Mouse (Mus musculus): ENCODE data around the gene Jakmip3. TPM values are rescaled to one million over a fixed set of nuclear protein-coding genes. Genes with fewer than 3 reads are reported as not detected.

The Jakmip3 gene
- 0.66 and 0.68 TPM in 2 replicates for polyA plus RNA-seq (2016; fragmentation: Nextera tagmentation; extraction: Ambion mirVana)

DNA sequence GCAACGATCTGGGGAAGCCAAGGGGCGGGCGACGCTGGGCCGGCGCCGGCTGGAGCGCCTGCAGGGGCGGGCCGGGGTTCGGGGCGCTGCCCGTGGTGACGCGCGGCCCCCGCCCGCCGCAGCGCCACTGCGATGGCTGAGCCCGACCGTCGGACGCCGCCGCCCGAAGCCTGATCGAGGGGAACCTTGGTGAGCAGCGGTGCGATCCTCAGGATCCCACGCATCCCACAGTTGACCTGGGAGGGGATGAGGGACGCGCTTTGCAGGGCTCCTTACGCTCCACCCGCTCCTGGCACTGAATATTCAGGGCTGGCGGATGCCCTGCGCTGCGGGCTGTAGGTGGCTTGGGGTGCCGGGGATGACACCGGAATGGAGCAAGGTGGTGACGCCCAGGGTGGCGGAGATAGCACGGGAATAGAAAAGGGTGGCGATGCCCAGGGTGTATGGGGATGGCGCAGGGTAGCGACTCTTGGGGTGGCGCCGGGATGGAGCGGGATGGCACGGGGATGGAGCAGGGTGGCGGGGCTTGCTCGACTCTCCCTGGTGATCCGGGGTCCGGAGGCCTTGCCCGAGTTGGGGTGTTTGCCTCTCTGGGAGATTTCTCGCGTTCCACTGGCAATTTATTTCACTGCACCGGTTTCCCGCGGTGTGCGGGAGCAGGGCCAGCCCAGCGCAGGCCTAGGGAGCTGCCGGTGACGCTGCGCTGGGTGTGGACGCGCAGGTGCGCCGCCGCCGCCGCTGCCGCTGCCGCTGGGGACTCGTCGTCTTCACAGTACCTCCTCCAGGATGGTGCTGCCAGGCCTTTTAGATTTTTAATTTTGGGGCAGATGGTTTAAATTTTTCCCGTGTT, at the start of gene Jakmip3:
Gene Jakmip3, plus strand, starts transcription at position 119 of the 850 bp plus-strand sequence.
- 1% methylated on average over 78 of the region's 78 CpGs for whole genome bisulfite sequencing
- ATAC-seq (ENCODE audit: insufficient number of reproducible peaks, insufficient read depth, low FRiP score, low TSS enrichment, low read depth), result no peak

DNA sequence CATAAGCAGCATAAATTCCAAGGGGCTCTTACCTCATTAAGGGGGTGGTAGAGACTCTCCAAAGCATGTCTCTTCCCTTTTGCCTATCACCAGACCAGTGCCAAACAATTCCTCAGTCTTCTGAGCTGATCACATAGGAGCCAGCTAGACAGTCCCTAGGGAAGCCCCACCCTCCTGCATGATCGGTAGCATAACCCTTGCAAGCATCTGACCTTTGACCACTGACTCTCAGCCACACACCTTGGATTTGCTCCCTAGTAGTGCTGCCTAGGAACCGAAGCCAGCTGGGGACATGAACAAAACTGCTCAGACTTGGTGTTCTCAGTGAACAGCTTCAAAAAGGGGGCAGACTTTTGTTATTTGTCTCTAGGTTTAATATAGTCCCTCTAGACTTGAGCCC, 42.4 kb upstream of the Jakmip3 start:
- Histone ChIP-seq H3K27me3 (no peaks in the 10 kb centered on the region), H3K4me1 (replicated peaks) (no peaks in the 10 kb centered on the region), H3K9ac (replicated peaks) (no peak overlapping the region), H3K4me3 (replicated peaks) (no peak overlapping the region), H3K9me3 (no peaks in the 10 kb centered on the region), H3K4me2 (no peak overlapping the region), H3K36me3 (peaks cover 54% of the 10 kb centered on the region), H3K27ac (no peak overlapping the region)
- no peak for ATAC-seq (ENCODE audit: insufficient number of reproducible peaks, insufficient read depth, low FRiP score, low TSS enrichment, low read depth)
- WGBS, result 70% methylated on average over 2 of the region's 2 CpGs

More for the DNA sequence above, at the start of gene Jakmip3:
- peak within 1 kb of the TSS; percentile 45; the same call in 1 of the 2 replicates for H3K9ac ChIP-seq (replicated peaks)
- no peak within 1 kb of the TSS for H3K27ac ChIP-seq
- H3K36me3 ChIP-seq, result no peaks in the 10 kb centered on the region
- H3K4me2 ChIP-seq, result peak within 1 kb of the TSS; percentile 83
- peaks cover 6% of the 10 kb centered on the region; the same call in 1 of the 2 replicates for H3K9me3 ChIP-seq
- peaks cover 85% of the 10 kb centered on the region for H3K27me3 ChIP-seq
- peak within 1 kb of the TSS; percentile 46 for H3K4me3 ChIP-seq (replicated peaks)
- peaks cover 14% of the 10 kb centered on the region for H3K4me1 ChIP-seq (replicated peaks)

DNA sequence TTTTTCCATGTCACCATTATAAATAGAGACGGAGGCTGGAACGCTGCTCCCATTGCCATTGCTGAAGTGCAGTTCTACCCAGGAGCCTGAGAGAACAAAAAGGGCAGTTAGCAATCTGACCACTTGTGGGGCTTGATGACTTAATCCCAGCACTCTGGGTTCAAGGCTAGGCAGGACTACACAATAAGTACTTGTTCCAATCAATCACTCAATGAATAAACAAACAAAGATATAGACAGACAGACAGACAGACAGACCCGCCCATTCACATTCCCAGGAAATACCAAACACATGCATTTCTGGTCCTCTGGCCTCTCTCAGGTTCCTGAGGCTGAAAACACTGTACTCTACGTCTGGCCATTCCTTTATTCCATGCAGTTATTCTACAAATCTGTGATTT, 41.8 kb upstream of the Jakmip3 start:
- no peak overlapping the region for H3K9ac ChIP-seq (replicated peaks)
- no peaks in the 10 kb centered on the region for H3K4me1 ChIP-seq (replicated peaks)
- peaks cover 49% of the 10 kb centered on the region for H3K36me3 ChIP-seq
- ATAC-seq (ENCODE audit: insufficient number of reproducible peaks, insufficient read depth, low FRiP score, low TSS enrichment, low read depth), result no peak
- 86% methylated on average over 4 of the region's 4 CpGs for WGBS
- H3K27ac ChIP-seq, result no peak overlapping the region
- no peaks in the 10 kb centered on the region for H3K9me3 ChIP-seq
- H3K27me3 ChIP-seq, result no peaks in the 10 kb centered on the region
- H3K4me2 ChIP-seq, result no peak overlapping the region
- no peak overlapping the region for H3K4me3 ChIP-seq (replicated peaks)

DNA sequence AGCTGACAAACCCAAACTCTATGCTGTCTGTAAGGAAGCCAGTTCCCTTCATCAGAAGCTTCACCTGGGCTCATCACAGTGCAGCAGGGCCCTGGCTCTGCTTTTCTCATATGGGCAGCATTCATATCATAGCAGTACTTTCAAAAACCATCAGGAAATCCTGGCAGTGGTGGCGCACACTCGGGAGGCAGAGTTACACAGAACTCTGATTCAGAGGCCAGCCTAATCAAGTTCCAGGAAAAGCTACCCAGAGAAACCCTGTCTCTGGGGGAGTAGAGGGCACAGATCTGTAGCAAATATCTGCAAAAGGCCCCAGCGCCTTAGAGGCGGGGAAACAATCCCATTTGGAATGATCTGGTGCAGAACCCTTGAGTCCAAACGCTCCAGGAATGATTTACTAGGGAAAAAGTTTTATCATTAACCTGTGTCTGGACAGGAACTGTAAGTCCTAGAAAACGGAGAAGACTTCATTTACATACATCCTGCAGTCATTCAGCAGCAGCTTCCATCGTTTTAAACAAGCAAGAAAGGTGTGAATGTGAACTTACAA, 36.6 kb upstream of the Jakmip3 start:
- H3K4me1 ChIP-seq (replicated peaks), result peaks cover 28% of the 10 kb centered on the region
- H3K27ac ChIP-seq, result no peak overlapping the region
- H3K4me3 ChIP-seq (replicated peaks), result no peak overlapping the region
- H3K9ac ChIP-seq (replicated peaks), result no peak overlapping the region
- no peak overlapping the region for H3K4me2 ChIP-seq
- 74% methylated on average over 7 of the region's 7 CpGs for WGBS
- H3K9me3 ChIP-seq, result no peaks in the 10 kb centered on the region
- H3K27me3 ChIP-seq, result no peaks in the 10 kb centered on the region
- peaks cover 8% of the 10 kb centered on the region for H3K36me3 ChIP-seq
- ATAC-seq (ENCODE audit: insufficient number of reproducible peaks, insufficient read depth, low FRiP score, low TSS enrichment, low read depth), result no peak

DNA sequence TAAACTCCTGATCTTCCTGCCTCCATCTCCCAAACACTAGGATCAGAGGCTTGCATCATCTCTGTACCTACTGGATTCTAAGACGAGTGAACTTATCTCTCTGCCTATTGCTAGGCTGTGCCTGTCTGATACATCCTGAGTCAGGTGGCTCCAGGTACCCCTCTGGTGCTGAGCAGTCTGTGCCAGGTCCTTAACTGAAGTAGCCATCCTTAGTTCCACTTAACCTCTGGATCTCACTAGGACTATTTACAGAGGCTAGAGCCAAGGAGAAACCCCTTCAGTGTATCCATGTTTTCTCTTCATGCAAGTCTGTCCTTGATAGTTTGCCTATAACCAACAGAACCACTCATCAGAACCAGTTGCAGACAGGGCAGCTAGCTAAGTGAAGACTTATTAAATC, 34.1 kb upstream of the Jakmip3 start:
- Histone ChIP-seq H3K9ac (replicated peaks) (0 out of 2 replicates have a peak overlapping the region, but pooled peaks have one; percentile 18), H3K4me3 (replicated peaks) (peak overlapping the region; percentile 23; the same call in 1 of the 2 replicates), H3K36me3 (peaks cover 4% of the 10 kb centered on the region; the same call in 1 of the 2 replicates), H3K4me2 (peak overlapping the region; percentile 66), H3K9me3 (no peaks in the 10 kb centered on the region), H3K27me3 (no peaks in the 10 kb centered on the region), H3K27ac (0 out of 2 replicates have a peak overlapping the region, but pooled peaks have one; percentile 4), H3K4me1 (replicated peaks) (peaks cover 33% of the 10 kb centered on the region)
- 89% methylated on average over 1 of the region's 1 CpGs for WGBS
- ATAC-seq (ENCODE audit: insufficient number of reproducible peaks, insufficient read depth, low FRiP score, low TSS enrichment, low read depth), result no peak

DNA sequence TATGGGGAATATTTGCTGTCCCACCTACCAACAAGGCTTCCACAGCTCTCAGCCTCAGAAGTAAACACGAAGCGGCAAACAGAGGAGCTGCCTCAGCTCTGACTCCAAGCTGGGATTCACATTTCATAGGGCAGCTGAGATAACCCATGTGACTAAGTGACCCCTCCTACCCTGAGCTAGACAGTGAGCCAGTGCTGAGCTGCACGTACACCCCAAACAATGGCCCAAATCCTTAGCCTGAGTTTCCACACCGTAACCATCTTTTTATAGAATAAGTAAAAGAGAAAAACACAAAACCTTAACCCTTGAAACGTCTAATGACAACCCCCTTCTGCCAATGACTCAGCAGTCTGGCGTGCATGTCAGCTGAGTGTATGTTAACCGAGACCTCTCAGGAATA, 33.5 kb upstream of the Jakmip3 start:
- ATAC-seq (ENCODE audit: insufficient number of reproducible peaks, insufficient read depth, low FRiP score, low TSS enrichment, low read depth), result no peak
- Histone ChIP-seq H3K9ac (replicated peaks) (no peak overlapping the region), H3K4me3 (replicated peaks) (peak overlapping the region; percentile 23), H3K4me2 (peak overlapping the region; percentile 66), H3K27me3 (no peaks in the 10 kb centered on the region), H3K9me3 (no peaks in the 10 kb centered on the region), H3K36me3 (peaks cover 4% of the 10 kb centered on the region; the same call in 1 of the 2 replicates), H3K27ac (peak overlapping the region; percentile 4; the same call in 1 of the 2 replicates), H3K4me1 (replicated peaks) (peaks cover 33% of the 10 kb centered on the region)
- WGBS, result 17% methylated on average over 7 of the region's 7 CpGs

DNA sequence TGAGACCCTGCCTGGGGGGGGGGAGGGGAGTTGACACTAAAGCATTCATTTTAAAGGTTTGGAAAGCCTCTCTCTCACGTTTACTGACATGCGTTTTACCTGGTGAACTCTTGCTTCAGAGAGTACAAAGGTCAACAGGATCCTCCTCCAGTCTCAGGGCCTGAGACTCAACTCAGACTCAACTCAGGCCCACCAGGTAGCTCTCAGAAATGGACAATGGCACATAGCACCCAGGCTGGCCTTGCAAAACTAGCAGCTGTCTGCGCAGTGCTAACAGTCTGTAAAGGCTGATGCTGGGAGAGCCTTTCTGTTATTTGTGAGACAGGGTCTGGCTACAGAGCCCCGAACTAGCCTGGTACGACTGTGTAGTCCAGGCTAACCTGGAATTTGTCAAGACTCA, 32.6 kb upstream of the Jakmip3 start:
- H3K4me2 ChIP-seq, result peak overlapping the region; percentile 66
- H3K27me3 ChIP-seq, result no peaks in the 10 kb centered on the region
- WGBS, result 59% methylated on average over 5 of the region's 5 CpGs
- peak overlapping the region; percentile 89; the same call in 1 of the 2 replicates for H3K9ac ChIP-seq (replicated peaks)
- peak overlapping the region; percentile 80 for H3K4me3 ChIP-seq (replicated peaks)
- no peaks in the 10 kb centered on the region for H3K9me3 ChIP-seq
- peaks cover 4% of the 10 kb centered on the region; the same call in 1 of the 2 replicates for H3K36me3 ChIP-seq
- ATAC-seq (ENCODE audit: insufficient number of reproducible peaks, insufficient read depth, low FRiP score, low TSS enrichment, low read depth), result no peak
- peaks cover 33% of the 10 kb centered on the region for H3K4me1 ChIP-seq (replicated peaks)
- H3K27ac ChIP-seq, result 0 out of 2 replicates have a peak overlapping the region, but pooled peaks have one; percentile 13

DNA sequence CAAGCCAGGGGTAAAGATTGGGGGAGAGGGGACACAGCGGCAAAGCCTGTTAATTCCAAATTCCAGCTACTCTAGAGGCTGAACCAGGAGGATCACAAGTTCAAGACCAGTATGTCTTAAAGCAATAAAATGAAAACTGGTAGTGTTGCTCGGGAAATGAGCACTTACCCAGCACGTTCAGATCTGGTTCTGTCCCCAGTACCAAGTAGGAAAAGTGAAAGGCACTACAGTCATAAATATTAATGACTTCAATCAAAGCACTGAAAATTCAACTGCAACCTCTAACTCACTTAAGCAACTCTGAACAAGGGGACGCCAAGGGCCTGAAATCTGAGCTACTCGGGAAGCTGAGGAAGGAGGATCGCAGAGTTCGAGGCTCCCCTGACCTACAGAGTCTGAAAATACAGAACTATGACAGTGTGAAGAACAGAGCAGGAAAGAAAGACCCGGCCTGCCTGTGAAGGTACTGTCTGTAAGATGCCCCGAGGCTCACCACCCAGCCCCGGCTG, 31.7 kb upstream of the Jakmip3 start:
- ATAC-seq (ENCODE audit: insufficient number of reproducible peaks, insufficient read depth, low FRiP score, low TSS enrichment, low read depth), result no peak
- peak overlapping the region; percentile 89 for H3K27ac ChIP-seq

DNA sequence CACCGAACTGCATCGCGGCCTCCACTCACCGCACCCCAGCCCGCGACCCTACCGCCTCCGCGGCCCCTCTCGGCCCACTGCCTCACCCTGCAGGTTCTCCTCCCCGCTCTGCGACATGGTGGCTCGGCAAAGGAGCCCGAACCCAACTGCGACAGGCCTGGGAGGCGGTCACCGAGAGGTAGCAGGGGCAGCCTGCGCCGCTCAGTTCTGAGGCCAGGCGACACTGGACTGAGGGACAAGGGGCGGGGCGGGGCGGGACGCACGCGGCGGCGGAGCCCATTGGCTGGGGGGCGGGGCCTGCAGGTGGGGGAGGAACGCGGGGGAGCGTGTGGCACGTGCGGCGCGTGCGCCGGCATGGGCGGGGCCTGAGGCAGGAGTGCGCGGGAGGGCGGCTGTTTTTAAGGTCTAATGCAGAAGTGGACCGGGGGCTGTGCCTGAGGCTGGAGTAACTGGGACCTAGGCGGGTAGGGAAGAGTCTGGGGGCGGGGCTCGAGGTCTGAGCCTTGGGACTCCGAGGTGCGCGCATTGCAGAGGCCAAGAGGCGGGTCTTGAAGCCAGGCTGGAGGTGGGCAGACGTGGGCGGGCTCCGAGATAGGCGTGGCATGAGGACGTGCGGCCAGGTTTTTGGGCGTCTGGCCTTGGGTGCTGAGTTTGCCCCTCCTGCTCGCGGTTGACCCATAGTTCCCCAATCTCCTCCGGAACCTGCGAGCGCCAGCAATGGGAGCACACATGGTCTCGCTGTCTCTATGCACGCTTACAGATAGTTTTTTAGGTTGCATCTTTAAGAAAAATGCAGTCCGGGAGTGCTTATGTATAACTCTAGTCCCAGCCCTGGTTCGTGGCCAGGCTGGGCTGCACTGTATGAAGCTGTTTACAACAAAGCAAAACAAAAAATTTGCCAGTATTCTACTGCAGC, 31.0 kb upstream of the Jakmip3 start, which contains the start of gene Bnip3:
Gene Bnip3, minus strand, starts transcription at position 243 of the 916 bp plus-strand sequence.
- H3K36me3 ChIP-seq, result peaks cover 4% of the 10 kb centered on the region; the same call in 1 of the 2 replicates
- peak within 1 kb of the TSS; percentile 80 for H3K4me3 ChIP-seq (replicated peaks)
- peak; percentile 94 for ATAC-seq (ENCODE audit: insufficient number of reproducible peaks, insufficient read depth, low FRiP score, low TSS enrichment, low read depth)
- peak within 1 kb of the TSS; percentile 66 for H3K4me2 ChIP-seq
- peak within 1 kb of the TSS; percentile 89 for H3K9ac ChIP-seq (replicated peaks)
- WGBS, result 1% methylated on average over 66 of the region's 66 CpGs
- peaks cover 33% of the 10 kb centered on the region for H3K4me1 ChIP-seq (replicated peaks)
- H3K27ac ChIP-seq, result peak within 1 kb of the TSS; percentile 89
- H3K9me3 ChIP-seq, result no peaks in the 10 kb centered on the region
- no peaks in the 10 kb centered on the region for H3K27me3 ChIP-seq

More for the DNA sequence above, 31.7 kb upstream of the Jakmip3 start:
- no peaks in the 10 kb centered on the region for H3K9me3 ChIP-seq
- H3K36me3 ChIP-seq, result peaks cover 4% of the 10 kb centered on the region; the same call in 1 of the 2 replicates
- H3K4me3 ChIP-seq (replicated peaks), result peak overlapping the region; percentile 80
- H3K4me1 ChIP-seq (replicated peaks), result peaks cover 33% of the 10 kb centered on the region
- H3K9ac ChIP-seq (replicated peaks), result peak overlapping the region; percentile 89
- WGBS, result 3% methylated on average over 10 of the region's 10 CpGs
- no peaks in the 10 kb centered on the region for H3K27me3 ChIP-seq
- H3K4me2 ChIP-seq, result peak overlapping the region; percentile 66

DNA sequence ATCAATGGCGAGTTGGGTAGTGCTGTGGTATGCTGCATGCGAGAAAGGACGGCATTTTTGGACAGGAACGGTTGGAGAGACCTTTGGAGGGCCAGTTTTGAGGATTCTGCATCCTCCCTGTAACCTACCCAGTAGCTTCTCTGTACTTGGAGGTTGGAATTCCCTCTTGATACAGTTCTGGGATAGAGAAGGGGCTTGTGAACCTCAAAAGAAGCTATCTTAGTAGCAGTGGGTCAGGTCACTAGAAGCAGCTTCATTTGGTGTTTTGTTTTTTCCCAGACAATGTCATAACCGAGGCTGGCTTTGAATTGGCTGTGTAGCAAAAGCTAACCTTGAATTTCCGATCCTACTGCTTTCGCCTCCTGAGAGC, 30.4 kb upstream of the Jakmip3 start:
- H3K4me2 ChIP-seq, result peak overlapping the region; percentile 66
- H3K9ac ChIP-seq (replicated peaks), result peak overlapping the region; percentile 56
- peaks cover 4% of the 10 kb centered on the region; the same call in 1 of the 2 replicates for H3K36me3 ChIP-seq
- no peaks in the 10 kb centered on the region for H3K9me3 ChIP-seq
- 21% methylated on average over 7 of the region's 7 CpGs for WGBS
- ATAC-seq (ENCODE audit: insufficient number of reproducible peaks, insufficient read depth, low FRiP score, low TSS enrichment, low read depth), result no peak
- peaks cover 33% of the 10 kb centered on the region for H3K4me1 ChIP-seq (replicated peaks)
- no peaks in the 10 kb centered on the region for H3K27me3 ChIP-seq
- peak overlapping the region; percentile 89 for H3K27ac ChIP-seq
- peak overlapping the region; percentile 80 for H3K4me3 ChIP-seq (replicated peaks)

All from limb, embryonic 12.5 days (tissue).